Mouse (Mus musculus): Measurements from ENCODE around the gene Cerkl. TPM values are rescaled to one million over a fixed set of nuclear protein-coding genes. Genes with fewer than 3 reads are reported as not detected.
A peak's percentile ranks its signal among the peaks of the same experiment; 100 is the strongest.

Cerkl gene
- total and polyA plus RNA-seq, 2 experiments from 2014 or later: 2.1 to 2.5 TPM

DNA sequence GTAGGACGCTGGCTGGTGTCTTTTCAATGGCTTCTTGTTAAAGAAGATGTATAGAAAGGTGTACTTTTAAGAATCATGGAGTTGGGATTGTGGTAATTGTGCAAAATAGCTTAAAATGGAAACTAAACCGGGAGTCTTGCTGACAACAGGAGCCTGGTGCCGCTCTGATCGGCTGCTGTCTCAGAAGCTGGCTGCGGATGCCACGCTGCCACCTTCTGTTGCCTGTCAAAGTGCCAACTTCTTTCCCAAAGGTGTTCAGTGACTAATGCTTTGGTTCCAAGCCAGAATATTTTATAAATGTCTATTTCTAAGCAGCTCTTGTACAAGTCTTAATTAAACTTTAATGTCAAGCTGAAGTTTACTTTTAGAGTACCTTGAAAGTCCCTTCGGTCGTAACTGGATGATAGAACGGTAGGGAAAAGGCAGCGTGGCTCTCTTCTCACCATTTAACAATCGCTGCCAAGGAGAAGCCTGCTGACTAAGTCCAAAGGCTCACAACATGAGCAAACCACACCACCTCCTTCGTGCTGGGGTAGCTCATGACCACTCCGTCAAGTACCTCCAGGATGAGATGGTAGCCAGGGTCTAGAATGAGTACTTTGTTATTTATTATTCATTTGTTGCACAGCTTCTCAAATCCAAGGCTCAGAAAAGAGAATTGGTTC, 147.0 kb downstream of the Cerkl start:
- DNase-seq (ENCODE audit: low spot score): peak; percentile 71
- Histone ChIP-seq H3K27me3 (ENCODE audit: insufficient read depth, low read length) (no peaks in the 10 kb centered on the region), H3K27ac (no peak overlapping the region; the same call in 1 of the 2 replicates), H3K4me3 (ENCODE audit: low read length) (no peak overlapping the region), H3K9me3 (ENCODE audit: low read length) (no peaks in the 10 kb centered on the region), H3K9ac (replicated peaks; ENCODE audit: low read length) (no peak overlapping the region), H3K4me2 (ENCODE audit: low read depth, low read length) (peak overlapping the region; percentile 11; the same call in 1 of the 2 replicates), H3K4me1 (ENCODE audit: insufficient read depth, low read length) (no peaks in the 10 kb centered on the region), H3K36me3 (ENCODE audit: insufficient read depth, low read length) (no peaks in the 10 kb centered on the region)
- TF ChIP-seq CTCF (IDR thresholded peaks at IDR 0.05; ENCODE audit: low read depth): no peak
- 51% methylated on average over 13 of the region's 13 CpGs for WGBS
- peak; percentile 66 for ATAC-seq

DNA sequence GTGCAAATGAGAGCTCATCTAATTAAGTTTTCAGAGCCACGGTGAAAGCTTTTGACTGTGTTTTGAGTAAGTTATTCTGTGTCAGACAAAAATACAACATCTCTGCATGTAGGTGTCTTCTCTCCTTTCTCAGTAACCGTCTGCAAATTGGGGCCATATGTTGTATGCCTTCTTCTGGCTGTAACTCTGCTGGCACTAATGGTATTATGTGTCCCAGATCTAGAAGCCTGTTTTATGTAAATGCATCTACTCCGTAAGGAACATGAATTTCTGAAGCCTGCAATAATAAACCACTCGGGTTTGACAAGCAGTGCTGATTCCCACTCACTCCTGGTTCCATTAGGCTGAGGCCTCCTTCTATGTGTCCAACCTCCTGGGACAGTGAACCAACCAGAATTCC, 149.0 kb downstream of the Cerkl start:
- no peaks in the 10 kb centered on the region for H3K36me3 ChIP-seq (ENCODE audit: insufficient read depth, low read length)
- H3K4me3 ChIP-seq (ENCODE audit: low read length): no peak overlapping the region
- 51% methylated on average over 4 of the region's 4 CpGs for WGBS
- ATAC-seq (no peak), DNase-seq (ENCODE audit: low spot score) (no peak)
- H3K4me1 ChIP-seq (ENCODE audit: insufficient read depth, low read length): no peaks in the 10 kb centered on the region
- H3K27me3 ChIP-seq (ENCODE audit: insufficient read depth, low read length): no peaks in the 10 kb centered on the region
- H3K9me3 ChIP-seq (ENCODE audit: low read length): no peaks in the 10 kb centered on the region
- H3K27ac ChIP-seq: no peak overlapping the region
- no peak overlapping the region for H3K9ac ChIP-seq (replicated peaks; ENCODE audit: low read length)
- no peak for TF ChIP-seq CTCF (IDR thresholded peaks at IDR 0.05; ENCODE audit: low read depth)
- H3K4me2 ChIP-seq (ENCODE audit: low read depth, low read length): no peak overlapping the region

- no peaks in the 10 kb centered on the region for H3K9me3 ChIP-seq (ENCODE audit: low read length)
- H3K27me3 ChIP-seq (ENCODE audit: insufficient read depth, low read length): no peaks in the 10 kb centered on the region
- TF ChIP-seq CTCF (IDR thresholded peaks at IDR 0.05; ENCODE audit: low read depth): no peak
- DNase-seq (ENCODE audit: low spot score): no peak
- no peak overlapping the region for H3K4me3 ChIP-seq (ENCODE audit: low read length)
- H3K4me1 ChIP-seq (ENCODE audit: insufficient read depth, low read length): no peaks in the 10 kb centered on the region
- no peak overlapping the region for H3K9ac ChIP-seq (replicated peaks; ENCODE audit: low read length)
- no peaks in the 10 kb centered on the region for H3K36me3 ChIP-seq (ENCODE audit: insufficient read depth, low read length)
- H3K4me2 ChIP-seq (ENCODE audit: low read depth, low read length): no peak overlapping the region
- H3K27ac ChIP-seq: no peak overlapping the region
- ATAC-seq: no peak
These were observed 154.2 kb downstream of the Cerkl start for GRCm38 (mm10) chr2:79302398-79302797.

- no peak overlapping the region for H3K9ac ChIP-seq (replicated peaks; ENCODE audit: low read length)
- no peak overlapping the region for H3K4me3 ChIP-seq (ENCODE audit: low read length)
- H3K4me1 ChIP-seq (ENCODE audit: insufficient read depth, low read length): no peaks in the 10 kb centered on the region
- H3K27ac ChIP-seq: no peak overlapping the region
- no peak overlapping the region for H3K4me2 ChIP-seq (ENCODE audit: low read depth, low read length)
- ATAC-seq (no peak), DNase-seq (ENCODE audit: low spot score) (no peak)
- WGBS: 69% methylated on average over 6 of the region's 6 CpGs
- no peak for TF ChIP-seq CTCF (IDR thresholded peaks at IDR 0.05; ENCODE audit: low read depth)
- no peaks in the 10 kb centered on the region for H3K36me3 ChIP-seq (ENCODE audit: insufficient read depth, low read length)
- H3K27me3 ChIP-seq (ENCODE audit: insufficient read depth, low read length): no peaks in the 10 kb centered on the region
- H3K9me3 ChIP-seq (ENCODE audit: low read length): no peaks in the 10 kb centered on the region
These were observed 164.2 kb downstream of the Cerkl start for GRCm38 (mm10) chr2:79292431-79292830.

GRCm38 (mm10) chr2:79291922-79292321, 164.7 kb downstream of the Cerkl start:
- WGBS: 71% methylated on average over 8 of the region's 8 CpGs
- ATAC-seq: no peak
- H3K27ac ChIP-seq: no peak overlapping the region

GRCm38 (mm10) chr2:79290149-79290548, 166.4 kb downstream of the Cerkl start:
- Histone ChIP-seq H3K27me3 (ENCODE audit: insufficient read depth, low read length) (no peaks in the 10 kb centered on the region), H3K36me3 (ENCODE audit: insufficient read depth, low read length) (no peaks in the 10 kb centered on the region), H3K4me2 (ENCODE audit: low read depth, low read length) (no peak overlapping the region), H3K9me3 (ENCODE audit: low read length) (no peaks in the 10 kb centered on the region), H3K9ac (replicated peaks; ENCODE audit: low read length) (no peak overlapping the region), H3K4me1 (ENCODE audit: insufficient read depth, low read length) (no peaks in the 10 kb centered on the region), H3K27ac (no peak overlapping the region), H3K4me3 (ENCODE audit: low read length) (no peak overlapping the region)
- DNase-seq (ENCODE audit: low spot score): no peak
- ATAC-seq: no peak
- 76% methylated on average over 1 of the region's 1 CpGs for WGBS
- TF ChIP-seq CTCF (IDR thresholded peaks at IDR 0.05; ENCODE audit: low read depth): no peak

More at GRCm38 (mm10) chr2:79291922-79292321, 164.7 kb downstream of the Cerkl start:
- H3K9ac ChIP-seq (replicated peaks; ENCODE audit: low read length): no peak overlapping the region
- DNase-seq (ENCODE audit: low spot score): peak; percentile 2
- H3K9me3 ChIP-seq (ENCODE audit: low read length): no peaks in the 10 kb centered on the region
- no peaks in the 10 kb centered on the region for H3K27me3 ChIP-seq (ENCODE audit: insufficient read depth, low read length)
- H3K4me3 ChIP-seq (ENCODE audit: low read length): no peak overlapping the region
- no peaks in the 10 kb centered on the region for H3K36me3 ChIP-seq (ENCODE audit: insufficient read depth, low read length)
- H3K4me2 ChIP-seq (ENCODE audit: low read depth, low read length): no peak overlapping the region
- no peak for TF ChIP-seq CTCF (IDR thresholded peaks at IDR 0.05; ENCODE audit: low read depth)
- no peaks in the 10 kb centered on the region for H3K4me1 ChIP-seq (ENCODE audit: insufficient read depth, low read length)

GRCm38 (mm10) chr2:79284206-79284605, 172.4 kb downstream of the Cerkl start:
- DNase-seq (ENCODE audit: low spot score) (no peak), ATAC-seq (no peak)
- no peak overlapping the region for H3K4me2 ChIP-seq (ENCODE audit: low read depth, low read length)
- no peaks in the 10 kb centered on the region for H3K4me1 ChIP-seq (ENCODE audit: insufficient read depth, low read length)
- no peaks in the 10 kb centered on the region for H3K36me3 ChIP-seq (ENCODE audit: insufficient read depth, low read length)
- H3K4me3 ChIP-seq (ENCODE audit: low read length): no peak overlapping the region
- WGBS: 77% methylated on average over 4 of the region's 4 CpGs
- H3K9ac ChIP-seq (replicated peaks; ENCODE audit: low read length): no peak overlapping the region
- TF ChIP-seq CTCF (IDR thresholded peaks at IDR 0.05; ENCODE audit: low read depth): no peak
- no peak overlapping the region for H3K27ac ChIP-seq
- H3K27me3 ChIP-seq (ENCODE audit: insufficient read depth, low read length): no peaks in the 10 kb centered on the region
- H3K9me3 ChIP-seq (ENCODE audit: low read length): no peaks in the 10 kb centered on the region

Other genes starting within 250 kb of the Cerkl start
- gene Itga4, start 201.4 kb downstream of the Cerkl start, total RNA-seq (2014; rRNA removed): 4.5 and 5.0 TPM in 2 replicates
- gene Itga4, start 201.4 kb downstream of the Cerkl start, polyA plus RNA-seq (2015; fragmentation: Nextera tagmentation; extraction: Ambion mirVana): 1.9 and 2.0 TPM in 2 replicates
- 42.4 and 56.0 TPM in 2 replicates for gene Neurod1, start within 50 bp of the Cerkl start, total RNA-seq (2014; rRNA removed)
- 85.9 and 96.3 TPM in 2 replicates for gene Neurod1, start within 50 bp of the Cerkl start, polyA plus RNA-seq (2015; fragmentation: Nextera tagmentation; extraction: Ambion mirVana)
- 10.2 and 11.6 TPM in 2 replicates for gene Itprid2, start 178.6 kb upstream of the Cerkl start, total RNA-seq (2014; rRNA removed)
- 5.9 TPM in 2 replicates for gene Itprid2, start 178.6 kb upstream of the Cerkl start, polyA plus RNA-seq (2015; fragmentation: Nextera tagmentation; extraction: Ambion mirVana)